Mouse (Mus musculus) testis, postnatal 14 days (tissue): ENCODE measurements around the gene Sipa1l1.

ENCODE experiments used
- DNase-seq: peaks from one replicate; pipeline ENCODE4 v3.0.0; 2021; ENCODE audit warnings: low spot score

Gene Sipa1l1

GRCm38 (mm10) chr12:82334550-82334949, 165.4 kb downstream of the Sipa1l1 start:
- no peak for DNase-seq

DNA sequence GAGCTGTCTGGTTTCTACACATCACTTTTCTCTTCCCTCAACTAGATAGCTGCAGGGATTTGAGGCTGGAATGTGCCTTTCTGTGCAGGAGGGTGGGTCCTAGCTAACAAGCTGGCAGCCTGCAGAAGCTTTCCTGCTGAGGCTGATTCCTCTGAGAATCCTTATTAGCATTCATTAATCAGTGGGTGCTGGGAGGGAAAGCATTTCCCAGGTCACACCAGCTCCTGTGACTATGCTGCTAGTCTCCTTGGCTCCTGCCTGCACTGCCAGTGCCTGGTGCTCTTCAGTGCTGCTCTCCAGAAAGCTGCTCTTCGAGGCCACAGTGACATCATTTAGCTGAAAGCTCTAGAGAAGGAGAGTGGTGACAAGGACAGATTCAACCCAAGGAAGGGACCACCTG, 166.0 kb downstream of the Sipa1l1 start:
- no peak for DNase-seq

DNA sequence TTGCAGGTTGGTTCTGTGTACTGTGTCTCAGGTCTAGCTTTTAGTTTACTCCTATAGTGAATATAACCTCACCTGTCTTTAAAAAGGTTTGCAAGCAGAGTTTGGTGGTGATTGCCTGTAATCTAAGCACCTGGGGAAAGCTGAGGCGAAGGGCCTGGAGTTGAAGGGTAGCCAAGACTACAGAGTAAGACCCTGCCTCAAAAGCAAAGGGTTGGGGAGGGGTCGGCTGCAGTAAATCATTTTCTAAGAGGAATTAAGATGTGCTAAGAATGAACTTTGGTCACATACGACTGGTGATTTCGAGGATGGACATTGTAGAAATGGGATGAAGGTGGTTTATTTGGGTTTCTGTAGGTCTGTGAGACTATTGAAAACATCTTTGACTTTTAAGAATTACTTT, 169.4 kb downstream of the Sipa1l1 start:
- DNase-seq: no peak

GRCm38 (mm10) chr12:82339221-82339861, 170.2 kb downstream of the Sipa1l1 start:
- no peak for DNase-seq

DNA sequence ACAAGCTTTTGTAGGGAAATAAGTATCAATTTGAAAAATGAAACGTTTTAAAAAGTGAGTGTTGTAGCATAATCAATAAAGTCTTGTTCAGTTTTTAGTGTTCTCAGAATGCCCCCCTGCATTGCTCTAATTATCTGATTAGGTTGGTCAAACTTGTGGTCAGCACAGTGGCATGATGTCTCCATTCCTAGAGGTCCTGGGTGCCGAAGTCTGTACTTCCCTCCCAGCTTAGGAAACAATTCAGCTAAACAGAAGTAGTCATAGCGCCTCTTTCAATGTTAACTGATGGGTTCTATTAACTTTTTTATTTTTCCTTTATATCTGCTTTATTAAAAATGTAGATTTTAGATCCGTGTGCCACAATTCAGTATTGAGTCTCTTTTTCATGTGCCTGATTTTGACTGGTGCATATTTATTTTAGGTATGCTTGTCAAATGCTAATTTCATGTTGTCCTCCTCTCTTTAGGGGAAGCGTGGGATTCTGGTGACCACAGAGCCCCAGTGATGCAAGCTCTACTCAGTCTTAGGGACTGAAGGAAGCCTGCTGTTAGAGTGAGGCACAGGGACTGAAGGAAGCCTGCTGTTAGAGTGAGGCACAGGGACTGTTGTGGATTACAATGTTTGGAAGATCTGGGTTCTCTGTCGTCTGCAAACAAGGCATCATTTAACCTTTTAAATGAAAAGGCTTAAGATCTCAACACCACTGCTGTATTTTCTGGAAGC, 171.2 kb downstream of the Sipa1l1 start:
- no peak for DNase-seq

- DNase-seq: no peak
Measured at GRCm38 (mm10) chr12:82341181-82341580, 172.1 kb downstream of the Sipa1l1 start.

GRCm38 (mm10) chr12:82341696-82342095, 172.6 kb downstream of the Sipa1l1 start:
- no peak for DNase-seq

DNA sequence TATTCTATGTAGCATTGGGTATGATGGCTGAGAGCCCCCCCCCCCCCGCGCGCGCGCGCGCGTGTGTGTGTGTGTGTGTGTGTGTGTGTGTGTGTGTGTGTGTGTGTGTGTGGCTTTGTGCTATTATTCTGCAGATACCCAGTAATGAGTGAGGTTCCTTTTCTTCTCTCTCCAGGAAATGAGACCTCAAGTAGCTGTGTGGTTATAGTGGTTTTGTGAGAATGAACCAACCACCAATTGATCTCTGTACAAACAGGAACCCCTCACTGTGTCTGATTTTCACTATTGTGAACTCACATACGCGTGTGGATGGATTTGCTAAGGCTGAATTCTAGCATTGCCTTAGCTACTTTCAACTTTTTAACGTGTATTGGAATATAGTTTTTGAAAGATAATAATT, 181.0 kb downstream of the Sipa1l1 start:
- DNase-seq: no peak

DNA sequence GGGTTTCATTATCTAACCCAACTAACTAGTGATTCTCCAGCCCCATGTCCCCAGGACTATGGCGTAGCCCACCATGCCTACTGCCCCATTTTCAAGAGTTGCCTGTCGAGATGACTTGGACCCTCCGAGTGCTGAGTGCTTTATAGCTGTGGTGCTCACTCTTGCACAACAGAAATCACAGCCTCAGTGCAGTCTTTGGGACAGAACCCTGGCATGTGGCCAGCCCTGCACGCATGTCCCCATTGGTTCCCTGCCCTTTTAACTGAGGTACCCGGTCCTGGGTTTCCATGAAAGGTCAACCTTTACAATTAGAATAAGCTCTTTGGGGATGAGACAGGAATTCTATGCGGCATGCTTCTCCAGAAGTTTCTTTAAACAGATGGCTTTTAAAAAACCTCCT, 181.8 kb downstream of the Sipa1l1 start:
- DNase-seq: no peak

GRCm38 (mm10) chr12:82353660-82354059, 184.5 kb downstream of the Sipa1l1 start:
- DNase-seq: no peak

- no peak for DNase-seq
Measured at GRCm38 (mm10) chr12:82355419-82356149, 186.5 kb downstream of the Sipa1l1 start.

- no peak for DNase-seq
Measured at GRCm38 (mm10) chr12:82356476-82356875, 187.4 kb downstream of the Sipa1l1 start.

DNA sequence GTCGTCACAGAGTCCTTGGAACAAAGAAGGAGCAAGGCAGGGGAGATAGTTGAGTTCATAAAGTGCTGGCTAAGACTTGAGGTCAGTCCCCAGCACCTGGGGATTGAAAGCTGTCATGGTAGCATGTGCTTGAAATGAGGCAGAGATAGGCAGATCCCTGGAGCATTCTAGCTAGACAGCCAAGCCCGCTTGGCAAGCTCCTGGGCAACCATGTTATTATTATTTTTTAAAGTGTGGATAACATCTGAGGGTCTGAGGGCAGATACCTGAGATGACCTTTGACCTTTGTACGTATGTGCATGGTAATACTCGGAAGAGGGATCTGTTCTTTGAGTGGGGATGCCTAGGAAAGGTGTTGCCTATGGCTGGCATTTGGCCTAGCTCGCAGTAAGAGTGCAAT, 188.3 kb downstream of the Sipa1l1 start:
- DNase-seq: no peak

- no peak for DNase-seq
Measured at GRCm38 (mm10) chr12:82362796-82363195, 193.7 kb downstream of the Sipa1l1 start.

GRCm38 (mm10) chr12:82364186-82364585, 195.1 kb downstream of the Sipa1l1 start:
- DNase-seq: no peak

DNA sequence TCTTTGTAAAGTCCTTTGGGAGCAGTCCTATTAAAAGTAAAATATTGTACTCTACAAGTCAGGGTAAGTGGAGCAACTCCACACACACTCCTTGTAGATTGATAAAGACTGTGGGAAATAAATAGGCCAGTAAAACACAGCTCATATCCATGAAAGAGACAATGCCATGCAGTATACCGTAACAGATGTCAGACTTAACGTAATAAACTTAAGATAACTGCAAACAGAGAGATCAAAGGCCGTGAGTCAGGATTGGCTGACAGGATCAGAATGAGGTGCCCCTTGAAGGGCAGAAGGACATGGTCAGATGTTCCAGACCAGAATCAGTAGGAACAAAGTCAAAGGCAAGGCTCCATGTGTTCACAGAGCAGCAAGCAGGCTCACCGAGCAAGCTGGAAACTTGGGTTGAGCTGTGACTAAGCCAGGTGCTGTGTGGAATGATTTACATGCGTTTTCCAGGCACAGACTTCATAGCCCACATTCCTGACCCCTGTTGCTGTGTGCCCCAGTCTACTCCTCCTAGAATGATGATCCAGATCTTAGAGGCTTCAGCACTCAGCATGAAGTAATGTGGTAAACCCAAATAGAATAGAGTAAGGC, 196.3 kb downstream of the Sipa1l1 start:
- no peak for DNase-seq

DNA sequence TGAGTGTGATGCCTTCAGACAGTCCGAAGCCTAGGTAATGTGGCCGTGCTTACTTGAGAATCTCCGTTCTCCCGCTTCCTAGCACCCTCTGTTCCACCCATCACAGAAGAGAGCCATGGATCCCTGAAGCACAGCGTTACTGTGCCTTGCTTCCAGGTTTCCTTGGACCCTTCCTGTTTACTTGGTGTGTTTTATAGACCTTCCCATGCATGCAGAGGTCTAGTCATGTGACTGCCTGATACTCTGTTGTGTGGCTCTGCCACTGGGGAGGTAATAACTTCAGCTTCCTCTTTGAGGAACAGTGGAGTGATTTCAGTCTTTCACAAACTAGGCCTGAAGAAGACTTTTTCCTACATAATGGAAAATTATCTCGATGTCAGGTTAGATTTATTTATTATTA, 197.6 kb downstream of the Sipa1l1 start:
- DNase-seq: no peak

GRCm38 (mm10) chr12:82367345-82367744, 198.2 kb downstream of the Sipa1l1 start:
- no peak for DNase-seq

DNA sequence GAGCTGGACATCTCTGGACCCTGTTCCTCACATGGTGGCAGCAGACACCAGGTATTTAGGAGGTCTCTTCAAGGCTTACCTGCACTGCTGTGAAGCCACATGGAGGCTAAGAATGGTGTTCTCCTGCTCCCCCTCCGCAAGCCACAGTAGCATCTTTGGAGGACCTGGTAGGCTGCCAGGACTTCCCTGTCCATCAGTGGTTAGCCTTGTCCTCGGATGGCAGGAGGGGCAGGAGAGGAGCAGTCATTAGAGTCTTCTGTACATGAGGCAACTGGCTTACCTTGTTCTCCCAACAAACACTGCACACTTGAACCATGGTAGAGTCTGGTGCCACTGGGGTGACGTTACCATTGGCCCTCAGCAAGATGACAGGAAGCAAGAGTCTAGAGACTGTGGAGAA, 198.9 kb downstream of the Sipa1l1 start:
- DNase-seq: no peak

- no peak for DNase-seq
Measured at GRCm38 (mm10) chr12:82369402-82370160, 200.5 kb downstream of the Sipa1l1 start.

GRCm38 (mm10) chr12:82371266-82371665, 202.1 kb downstream of the Sipa1l1 start:
- DNase-seq: no peak

DNA sequence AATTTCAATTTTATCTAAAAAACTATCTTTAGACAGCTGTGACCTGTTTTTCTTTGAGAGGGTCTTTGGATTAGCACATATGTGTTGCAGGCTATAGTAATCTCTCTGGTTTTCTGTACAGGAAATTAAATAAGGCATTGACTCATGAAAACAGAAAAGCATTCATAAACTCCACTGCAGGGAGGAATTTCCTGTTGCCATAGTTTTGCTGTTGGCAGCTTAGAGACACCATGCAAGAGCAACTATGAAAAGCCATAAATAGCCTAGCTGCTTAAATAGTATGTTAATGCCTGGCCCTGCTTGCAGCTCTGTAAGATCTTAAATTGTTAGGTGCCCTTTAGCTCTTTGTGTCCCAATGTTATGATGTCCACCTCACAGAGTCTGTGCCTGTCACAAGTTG, 204.9 kb downstream of the Sipa1l1 start:
- DNase-seq: no peak
